Mouse (Mus musculus) ES-Bruce4 (cell line): Measurements from ENCODE around the gene Foxp1.

ENCODE experiments used
- CTCF ChIP-seq: IDR thresholded peaks from one replicate; pipeline ENCODE4 v1.8.1; 2011; ENCODE audit warnings: low read depth, low read length
- POLR2A ChIP-seq: IDR thresholded peaks from one replicate; pipeline ENCODE4 v1.8.1; 2011; ENCODE audit warnings: low read length; ENCODE audit not compliant: insufficient read depth

GRCm38 (mm10) chr6:99322132-99322904, 200.2 kb downstream of the Foxp1 start:
- TF ChIP-seq CTCF (no peak), POLR2A (no peak)
